Mouse (Mus musculus) urinary bladder, postnatal 4 days (tissue): ENCODE results near the gene Pcsk4.

Experiments used
- DNase-seq, 2 experiments: peaks; one replicate each; pipeline ENCODE4 v3.0.0; 2021 to 2022; ENCODE audit warnings: low spot score in 2 of 2

The Pcsk4 gene

GRCm38 (mm10) chr10:80271870-80272585 lies 57.3 kb downstream of the Pcsk4 start:
- no peak for DNase-seq
